Mouse (Mus musculus) lung, embryonic 16.5 days (tissue): ENCODE results near the gene Ophn1. TPM values are rescaled to one million over a fixed set of nuclear protein-coding genes. Genes with fewer than 3 reads are reported as not detected.

Source experiments
- ATAC-seq: fragments of 200-750 bp; cut with Nextera tagmentation; 2 replicates; pipeline ENCODE4 v1.8.0; 2017; ENCODE audit warnings: low read depth, mild to moderate bottlenecking, moderate library complexity
- H3K27ac ChIP-seq: fragments of 300-500 bp; sonication (generic); 2 replicates; pipeline ENCODE4 v1.5.1; 2014; ENCODE audit warnings: mild to moderate bottlenecking, control low read depth, low read length
- H3K27me3 ChIP-seq: fragments of 300-500 bp; sonication (generic); 2 replicates; pipeline ENCODE4 v1.6.1; 2014; ENCODE audit warnings: low read depth, low read length, mixed read lengths; ENCODE audit not compliant: control insufficient read depth, insufficient read depth
- H3K36me3 ChIP-seq: fragments of 300-500 bp; sonication (generic); 2 replicates; pipeline ENCODE4 v1.6.1; 2014; ENCODE audit warnings: low read length; ENCODE audit not compliant: control insufficient read depth, insufficient read depth
- H3K4me1 ChIP-seq: fragments of 300-500 bp; sonication (generic); replicated peaks from 2 replicates; pipeline ENCODE4 v1.6.1; 2014; ENCODE audit warnings: low read length, mixed read lengths; ENCODE audit not compliant: control insufficient read depth, insufficient read depth
- H3K4me2 ChIP-seq: fragments of 300-500 bp; sonication (generic); 2 replicates; pipeline ENCODE4 v1.6.1; 2014; ENCODE audit warnings: low read depth, low read length, control low read depth
- H3K4me3 ChIP-seq: fragments of 300-500 bp; sonication (generic); 2 replicates; pipeline ENCODE4 v1.5.1; 2014; ENCODE audit warnings: mild to moderate bottlenecking, low read length, control low read depth
- H3K9ac ChIP-seq: fragments of 300-500 bp; sonication (generic); 2 replicates; pipeline ENCODE4 v1.6.1; 2014; ENCODE audit warnings: low read length, control low read depth
- H3K9me3 ChIP-seq: fragments of 300-500 bp; sonication (generic); 2 replicates; pipeline ENCODE4 v1.6.1; 2016; ENCODE audit warnings: low read length; ENCODE audit not compliant: control insufficient read depth
- WGBS: fragments of 180-500 bp; shearing (Covaris S2); extraction: QIAGEN DNeasy Blood & Tissue Kit; methylation state at CpG from one replicate; pipeline ENCODE4 v1.1.7; 2014; 5-methylcytosine and 5-hydroxymethylcytosine counted together
- microRNA-seq: library from miRNA; unstranded; fragments of <30 nt; microRNA quantifications from one replicate; pipeline ENCODE4, GENCODE M21; 2016
- polyA plus RNA-seq: library from polyadenylated mRNA; unstranded; fragments of >200 nt; fragmentation: Nextera tagmentation; extraction: Ambion mirVana; gene quantifications from 2 replicates; pipeline ENCODE4 v1.2.1, GENCODE M21; 2015

The Ophn1 gene
- polyA plus RNA-seq, 1 experiment from 2014 or later, result 19.1 TPM

- H3K4me2 ChIP-seq, result no peak overlapping the region
- no peak overlapping the region for H3K27ac ChIP-seq
- H3K4me1 ChIP-seq, result no peaks in the 10 kb centered on the region
- no peaks in the 10 kb centered on the region for H3K9me3 ChIP-seq
- ATAC-seq, result no peak
- no peaks in the 10 kb centered on the region for H3K27me3 ChIP-seq
- H3K36me3 ChIP-seq, result no peaks in the 10 kb centered on the region
- 70% methylated on average over 4 of the region's 4 CpGs for WGBS
- no peak overlapping the region for H3K4me3 ChIP-seq
- H3K9ac ChIP-seq, result no peak overlapping the region
Observed at GRCm38 (mm10) chrX:98617426-98617825, 273.4 kb downstream of the Ophn1 start.

GRCm38 (mm10) chrX:98574201-98574600 lies 316.6 kb downstream of the Ophn1 start:
- H3K27me3 ChIP-seq, result no peaks in the 10 kb centered on the region
- no peaks in the 10 kb centered on the region for H3K9me3 ChIP-seq
- H3K9ac ChIP-seq, result no peak overlapping the region
- H3K36me3 ChIP-seq, result no peaks in the 10 kb centered on the region
- no peaks in the 10 kb centered on the region for H3K4me1 ChIP-seq
- no peak overlapping the region for H3K4me2 ChIP-seq
- H3K4me3 ChIP-seq, result no peak overlapping the region
- ATAC-seq, result no peak
- no peak overlapping the region for H3K27ac ChIP-seq

- Histone ChIP-seq H3K27me3 (no peaks in the 10 kb centered on the region; the same call in 1 of the 2 replicates), H3K4me3 (no peak overlapping the region), H3K4me2 (no peak overlapping the region), H3K9me3 (no peaks in the 10 kb centered on the region), H3K4me1 (no peaks in the 10 kb centered on the region), H3K36me3 (no peaks in the 10 kb centered on the region), H3K27ac (no peak overlapping the region), H3K9ac (no peak overlapping the region)
- ATAC-seq, result no peak
- WGBS, result 75% methylated on average over 1 of the region's 1 CpGs
Observed at GRCm38 (mm10) chrX:98546458-98546857, 344.4 kb downstream of the Ophn1 start.

- 70% methylated on average over 2 of the region's 2 CpGs for WGBS
Observed at GRCm38 (mm10) chrX:98515329-98515728, 375.5 kb downstream of the Ophn1 start.

GRCm38 (mm10) chrX:98514359-98514904 lies 376.4 kb downstream of the Ophn1 start:
- Histone ChIP-seq H3K4me1 (no peaks in the 10 kb centered on the region), H3K4me2 (no peak overlapping the region), H3K9me3 (no peaks in the 10 kb centered on the region), H3K27ac (no peak overlapping the region), H3K27me3 (no peaks in the 10 kb centered on the region), H3K4me3 (no peak overlapping the region), H3K36me3 (no peaks in the 10 kb centered on the region), H3K9ac (no peak overlapping the region)
- 66% methylated on average over 3 of the region's 3 CpGs for WGBS
- no peak for ATAC-seq

More at GRCm38 (mm10) chrX:98515329-98515728, 375.5 kb downstream of the Ophn1 start:
- Histone ChIP-seq H3K27me3 (no peaks in the 10 kb centered on the region), H3K4me3 (no peak overlapping the region), H3K4me2 (no peak overlapping the region), H3K4me1 (no peaks in the 10 kb centered on the region), H3K9me3 (no peaks in the 10 kb centered on the region), H3K9ac (no peak overlapping the region), H3K27ac (no peak overlapping the region), H3K36me3 (no peaks in the 10 kb centered on the region)
- ATAC-seq, result peak; percentile 41; the same call in 1 of the 2 replicates

Small RNA genes lying within 50 kb of the gene (microRNA-seq; reads per million reads assigned to microRNA genes)
- gene Gm27554, result not detected

Other genes with a start within 250 kb of the Ophn1 start
- 37.5 and 38.2 TPM in 2 replicates for gene Yipf6, start 45.3 kb upstream of the Ophn1 start, polyA plus RNA-seq
- gene Stard8, start 112.2 kb upstream of the Ophn1 start, polyA plus RNA-seq, result 18.5 and 19.2 TPM in 2 replicates
- gene Efnb1, start 245.1 kb upstream of the Ophn1 start, polyA plus RNA-seq, result 29.8 and 31.6 TPM in 2 replicates